Mouse (Mus musculus) c-Kit-positive CD71-positive TER-119-positive erythroid progenitor cells, embryonic 14.5 days (primary cell): ENCODE data around the gene Map1lc3a.

Experiments used
- DNase-seq: peaks from one replicate; pipeline ENCODE4 v3.0.0-alpha.2; 2013; ENCODE audit warnings: low spot score

The Map1lc3a gene

GRCm38 (mm10) chr2:155287456-155288250 lies 11.6 kb downstream of the Map1lc3a start:
- no peak for DNase-seq

DNA sequence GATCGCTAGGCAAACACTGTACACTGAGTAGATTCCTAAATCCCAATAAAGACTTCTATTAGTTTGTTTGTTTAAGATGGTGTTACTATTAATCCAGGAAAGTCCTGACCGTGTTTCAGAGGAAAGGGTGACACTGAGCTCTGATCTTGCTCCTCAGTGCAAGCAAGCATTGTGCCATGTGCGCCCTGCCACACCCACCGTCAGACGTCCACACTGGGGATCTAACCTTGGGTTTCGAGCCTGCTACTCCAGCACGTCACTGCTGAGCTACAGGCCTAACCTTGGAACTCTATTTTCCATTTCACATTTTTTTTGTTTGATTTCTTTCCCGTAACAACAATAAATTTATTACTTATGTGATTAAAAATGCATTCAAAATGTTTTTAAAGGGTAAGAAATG lies 14.0 kb downstream of the Map1lc3a start:
- no peak for DNase-seq

DNA sequence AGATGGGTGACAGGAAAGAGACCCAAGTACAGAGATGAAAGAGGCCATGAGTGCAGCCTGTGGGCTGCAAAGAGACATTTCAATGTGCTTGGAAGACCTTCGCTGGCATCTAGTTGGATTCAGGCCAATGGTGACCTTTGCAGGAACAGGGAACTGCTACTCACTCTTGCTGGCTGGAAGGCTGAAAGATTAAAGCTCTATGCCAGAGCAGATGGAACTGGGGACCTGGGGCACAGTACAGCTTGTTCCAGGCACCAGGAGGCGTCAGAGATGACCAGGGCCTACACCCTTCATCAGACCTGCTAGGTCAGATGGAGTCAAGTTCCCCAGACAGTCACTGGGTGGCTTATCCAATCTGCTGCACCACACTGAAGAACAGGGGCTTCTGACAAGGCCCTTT lies 17.3 kb downstream of the Map1lc3a start:
- no peak for DNase-seq

- no peak for DNase-seq
Measured at GRCm38 (mm10) chr2:155293946-155294345, 17.8 kb downstream of the Map1lc3a start.

- no peak for DNase-seq
Measured at GRCm38 (mm10) chr2:155295453-155295852, 19.4 kb downstream of the Map1lc3a start.

DNA sequence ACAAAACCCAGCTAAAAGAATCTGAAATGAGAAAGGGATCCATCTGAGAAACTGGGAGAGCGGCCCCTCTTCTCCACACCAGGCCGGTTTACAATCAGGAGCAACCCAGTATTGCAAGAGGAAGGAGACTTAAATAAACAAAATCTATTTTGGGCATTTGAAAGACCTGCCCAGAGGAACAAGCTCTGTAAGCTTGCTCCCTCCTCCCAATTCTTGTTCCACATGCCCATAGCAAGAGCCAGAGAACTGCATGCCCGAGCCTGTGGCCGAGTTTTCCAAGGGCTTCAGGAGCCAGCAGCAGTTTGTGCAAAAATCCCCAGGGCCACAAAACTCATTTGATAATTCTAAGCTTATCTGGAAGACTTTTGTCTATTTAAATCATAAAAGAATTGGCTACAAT lies 23.5 kb downstream of the Map1lc3a start:
- no peak for DNase-seq

DNA sequence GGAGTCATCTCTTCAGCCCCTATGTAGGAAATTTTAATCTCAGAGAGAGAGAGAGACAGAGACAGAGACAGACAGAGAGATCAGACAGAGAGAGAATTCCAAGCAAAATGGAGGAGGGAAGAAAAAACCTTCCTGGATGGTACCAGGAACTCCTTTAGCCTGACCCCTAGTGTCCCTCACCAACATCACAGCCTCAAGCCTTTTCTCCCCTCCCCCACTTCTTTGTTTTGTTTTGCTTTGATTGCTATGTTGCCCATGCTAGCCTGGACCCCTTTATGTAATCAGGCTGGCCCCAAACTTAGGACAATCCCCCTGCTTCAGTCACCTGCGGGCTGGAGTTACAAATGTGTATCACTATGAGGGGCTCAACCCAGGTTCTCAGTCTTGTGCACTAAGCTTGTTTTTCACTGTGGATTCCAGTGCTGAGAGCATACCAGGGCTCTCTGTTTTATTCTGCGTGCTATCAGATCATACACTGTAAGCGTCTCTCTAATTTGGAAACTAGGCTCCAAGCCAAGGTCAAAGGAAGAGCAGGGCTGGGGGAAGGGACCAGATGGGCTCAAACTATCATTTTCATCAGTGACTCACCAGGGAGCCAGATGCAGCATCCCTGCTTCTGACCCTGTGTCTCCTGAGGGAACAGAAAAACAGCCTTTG lies 33.0 kb downstream of the Map1lc3a start:
- no peak for DNase-seq

DNA sequence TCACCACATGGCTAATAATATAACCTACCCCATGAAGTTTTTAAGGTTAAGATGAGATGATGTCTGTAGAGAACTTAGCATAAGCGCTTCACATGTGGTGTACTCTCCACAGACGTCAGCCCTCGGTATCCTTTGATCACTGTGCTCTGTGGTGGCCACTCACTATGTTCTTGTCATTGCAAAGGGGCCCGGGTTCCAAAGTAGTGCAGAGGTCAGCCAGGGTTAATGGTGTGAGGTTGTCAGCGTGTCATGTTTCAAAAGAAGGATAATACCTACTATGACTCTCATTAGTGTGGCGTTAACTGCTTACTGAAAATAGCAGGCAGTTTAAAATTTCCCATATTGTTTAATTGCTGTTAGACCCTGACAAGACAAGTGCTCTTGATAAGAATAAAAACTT lies 37.6 kb downstream of the Map1lc3a start:
- no peak for DNase-seq

DNA sequence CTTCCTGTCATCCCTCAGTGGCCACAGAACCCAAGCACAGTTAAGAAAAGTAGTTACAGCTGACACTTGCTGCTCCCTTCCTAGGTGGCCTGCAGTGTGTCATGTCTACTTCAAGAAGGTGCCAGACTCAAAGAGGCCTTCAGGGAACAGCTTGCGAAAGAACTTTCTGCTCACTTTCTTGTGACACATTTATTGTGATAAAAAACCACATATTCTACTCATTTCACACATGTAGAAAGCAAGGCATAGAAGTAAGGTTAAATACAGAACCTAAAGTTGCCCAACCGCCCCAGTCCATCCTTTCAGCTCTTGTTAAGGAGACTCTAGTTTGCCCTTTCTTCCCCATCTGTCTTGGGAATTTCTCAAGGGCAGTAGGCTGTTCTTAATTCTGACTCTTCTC lies 42.5 kb downstream of the Map1lc3a start:
- no peak for DNase-seq

GRCm38 (mm10) chr2:155320596-155320995 lies 44.5 kb downstream of the Map1lc3a start:
- DNase-seq = no peak

- no peak for DNase-seq
Measured at GRCm38 (mm10) chr2:155326001-155326400, 49.9 kb downstream of the Map1lc3a start.
